Mouse (Mus musculus) cerebellum, adult 9-11 months (tissue): Measurements from ENCODE around the gene Podn.
"Not testable (repeated sequence)": the region's sequence is repeated elsewhere in the genome, so short reads cannot be mapped to it uniquely, and the experiment has no call there.

Experiments used
- DNase-seq: peaks from one replicate; pipeline ENCODE4 v3.0.0; 2022

Gene Podn

GRCm38 (mm10) chr4:108096345-108096744 lies at the start of gene Podn:
Podn (minus strand) TSS chr4:108096445.
- no peak for DNase-seq

- DNase-seq, result not testable (repeated sequence)
Measured at GRCm38 (mm10) chr4:108145554-108145953, 49.3 kb upstream of the Podn start.

DNA sequence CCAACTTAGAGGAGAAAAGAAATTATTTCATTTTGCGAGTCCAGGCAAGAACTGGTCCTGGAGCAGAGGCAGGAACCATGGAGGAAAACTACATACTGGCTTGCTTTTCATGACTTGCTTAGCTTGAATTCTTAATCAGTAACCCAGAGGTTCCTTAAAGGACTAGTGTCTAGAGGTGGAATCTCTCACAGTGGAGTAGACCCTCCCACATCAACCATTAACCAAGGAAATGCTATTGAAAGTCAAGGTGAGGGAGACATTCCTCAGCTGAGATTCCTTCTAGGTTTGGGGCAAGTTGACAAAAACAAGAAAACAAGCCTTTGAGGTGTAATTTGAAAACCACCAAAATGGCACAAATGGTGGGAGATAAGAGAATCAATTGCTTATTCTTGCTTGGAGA lies 48.6 kb upstream of the Podn start, which contains the start of gene Scp2:
TSS of gene Scp2 (minus strand) at position 119 of the 400 bp plus-strand sequence.
- no peak for DNase-seq

GRCm38 (mm10) chr4:108143778-108144177 lies 47.5 kb upstream of the Podn start:
- DNase-seq, result no peak

- DNase-seq, result not testable (repeated sequence)
Measured at GRCm38 (mm10) chr4:108143178-108143577, 46.9 kb upstream of the Podn start.

GRCm38 (mm10) chr4:108136938-108137337 lies 40.7 kb upstream of the Podn start:
- DNase-seq, result no peak

GRCm38 (mm10) chr4:108130452-108130851 lies 34.2 kb upstream of the Podn start:
- DNase-seq, result no peak

DNA sequence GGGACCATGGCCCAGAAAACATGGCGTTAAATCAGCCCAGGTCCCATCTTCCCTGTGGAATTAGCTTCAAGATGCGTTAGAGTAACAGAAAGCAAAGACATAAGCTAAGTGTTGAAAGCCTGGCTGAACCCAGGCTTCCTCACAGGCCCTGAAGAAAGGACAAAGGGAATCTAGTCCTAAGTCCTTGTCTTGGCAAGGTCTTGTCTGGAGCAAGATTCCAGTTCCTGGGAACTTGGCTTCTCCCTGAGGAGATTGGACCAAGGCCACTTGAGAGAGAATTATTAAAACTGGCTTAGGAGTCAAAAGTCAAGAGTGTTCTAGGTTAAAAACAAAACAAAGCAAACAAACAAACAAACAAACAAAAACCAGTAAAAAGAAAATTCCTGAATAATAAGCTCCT lies 32.1 kb upstream of the Podn start:
- DNase-seq, result no peak

- no peak for DNase-seq
Measured at GRCm38 (mm10) chr4:108127516-108127915, 31.3 kb upstream of the Podn start.

DNA sequence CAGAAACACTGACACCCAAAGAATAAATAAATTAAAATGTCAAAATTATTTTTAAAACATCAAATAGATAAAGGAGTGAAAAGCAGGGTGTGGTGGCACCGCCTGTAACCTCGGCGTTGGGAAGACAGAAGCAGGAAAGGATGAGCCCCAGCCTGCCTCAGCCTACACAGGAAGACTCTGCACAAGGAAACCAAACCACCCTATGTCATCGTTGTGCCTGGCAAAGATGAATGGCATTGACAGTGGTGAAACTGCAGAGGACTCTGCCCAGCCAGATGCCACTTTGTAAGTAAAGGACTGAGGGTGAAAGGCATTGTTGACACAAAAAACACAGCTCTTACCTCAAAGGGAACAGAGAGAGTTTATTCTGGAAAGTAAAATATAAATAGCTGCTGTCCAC lies 30.0 kb upstream of the Podn start:
- DNase-seq, result no peak

GRCm38 (mm10) chr4:108124104-108124503 lies 27.9 kb upstream of the Podn start:
- no peak for DNase-seq

GRCm38 (mm10) chr4:108117924-108118876 lies 22.0 kb upstream of the Podn start:
- DNase-seq, result peak; percentile 97

DNA sequence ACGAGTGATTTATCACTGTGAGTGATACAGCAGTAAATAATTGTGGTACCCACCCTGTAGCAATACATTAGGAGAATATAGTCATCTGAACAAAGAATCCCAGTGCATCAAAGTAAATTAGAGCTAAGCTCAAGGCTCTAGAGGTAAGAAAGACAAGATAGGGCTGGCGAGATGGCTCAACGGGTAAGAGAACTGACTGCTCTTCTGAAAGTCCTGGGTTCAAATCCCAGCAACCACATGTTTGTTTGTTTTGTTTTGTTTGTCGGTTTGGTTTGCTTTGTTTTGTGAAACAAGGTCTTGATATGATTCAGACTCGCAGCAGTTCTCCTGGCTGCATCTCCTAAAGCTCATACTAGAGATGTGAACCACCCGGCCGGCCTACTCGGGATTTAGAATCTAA lies 21.2 kb upstream of the Podn start:
- peak; percentile 10 for DNase-seq

DNA sequence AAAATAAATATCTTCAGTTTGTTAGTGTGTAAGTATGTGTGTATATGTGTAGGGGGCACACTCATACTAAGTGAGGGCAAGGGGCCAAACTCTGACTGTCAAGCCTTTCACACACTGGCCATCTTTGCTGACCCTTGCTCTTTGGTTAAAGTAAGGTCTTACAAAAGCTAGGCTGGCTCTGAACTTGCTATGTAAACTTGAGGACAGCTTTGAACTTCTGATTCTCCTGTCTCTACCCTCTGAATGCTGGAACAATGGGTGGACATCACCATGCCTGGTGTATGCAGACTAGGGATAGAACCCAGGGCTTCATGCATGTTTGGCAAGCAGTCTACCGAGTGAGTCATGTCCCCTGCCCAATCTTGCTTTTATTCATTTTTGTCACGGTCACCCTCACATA lies 20.2 kb upstream of the Podn start:
- DNase-seq, result peak; percentile 5

DNA sequence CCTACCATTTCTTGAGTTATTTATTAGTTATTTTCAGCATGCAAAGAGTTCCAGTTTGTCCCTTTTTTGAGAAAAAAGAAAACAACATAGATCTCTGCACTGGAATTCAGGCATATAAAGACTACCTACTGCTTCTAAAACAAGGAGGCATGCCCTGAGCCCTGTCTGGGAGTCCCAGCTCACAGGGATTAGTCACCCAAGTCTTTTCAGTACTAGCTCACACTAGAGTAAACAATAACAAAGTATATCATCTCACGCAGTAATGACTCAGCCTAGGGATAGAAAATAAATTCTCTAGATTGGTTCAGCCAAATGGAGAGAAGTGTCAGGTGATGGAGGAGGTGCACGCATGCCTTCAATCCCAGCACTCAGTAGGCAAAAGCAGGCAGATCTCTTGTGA lies 14.5 kb upstream of the Podn start:
- DNase-seq, result no peak

GRCm38 (mm10) chr4:108109728-108110127 lies 13.5 kb upstream of the Podn start:
- no peak for DNase-seq

DNA sequence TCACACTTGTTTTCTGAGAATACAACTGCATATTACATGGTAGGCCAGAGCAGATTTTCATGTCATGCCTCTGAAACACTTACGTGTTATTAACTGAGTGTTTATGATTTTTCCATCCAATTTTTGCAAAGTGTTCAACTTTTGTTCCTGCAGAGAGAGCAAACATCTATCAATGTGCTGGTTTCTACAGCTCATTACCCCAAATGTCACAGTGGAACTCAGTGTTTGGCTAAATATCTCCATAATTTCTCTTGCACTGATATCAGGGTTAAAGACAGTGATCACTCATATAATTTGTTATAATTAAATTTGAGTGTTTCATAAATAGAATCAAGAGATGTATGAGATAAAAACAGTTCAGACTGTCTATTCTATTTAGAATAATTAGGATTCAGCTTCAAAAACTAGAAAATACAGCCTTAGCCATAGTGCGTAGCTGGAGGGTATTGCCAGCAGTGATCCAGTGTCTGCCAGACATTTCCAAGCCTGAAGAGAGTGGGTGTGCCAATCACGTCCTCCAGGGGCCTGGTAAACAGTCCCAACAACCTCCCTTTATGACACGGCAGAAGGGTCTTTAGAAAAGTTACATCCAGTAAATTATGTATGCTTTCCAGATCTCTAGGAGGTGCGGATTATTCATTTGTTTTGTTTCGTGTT lies 3.4 kb downstream of the Podn start:
- no peak for DNase-seq

- no peak for DNase-seq
Measured at GRCm38 (mm10) chr4:108083993-108084392, 12.3 kb downstream of the Podn start.

GRCm38 (mm10) chr4:108083032-108083735 lies 13.1 kb downstream of the Podn start:
- no peak for DNase-seq

- no peak for DNase-seq
Measured at GRCm38 (mm10) chr4:108082401-108082806, 13.8 kb downstream of the Podn start.

DNA sequence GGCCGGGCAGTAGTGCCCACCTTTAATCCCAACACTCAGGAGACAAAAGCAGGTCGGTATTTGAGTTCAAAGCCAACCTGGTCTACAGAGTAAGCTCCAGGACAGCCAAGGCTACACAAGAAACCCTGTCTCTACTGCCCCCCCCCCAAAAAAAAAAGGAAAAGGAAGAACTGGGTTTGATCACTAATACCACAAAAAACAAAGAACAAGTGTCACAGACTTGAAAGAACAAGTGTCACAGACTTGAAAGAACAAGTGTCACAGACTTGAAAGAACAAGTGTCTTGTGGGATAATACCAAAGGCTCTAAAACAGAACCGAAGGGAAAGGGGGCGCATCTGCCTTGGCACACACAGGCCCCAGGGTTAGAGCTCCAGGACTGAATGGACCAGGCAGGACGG lies 15.4 kb downstream of the Podn start:
- DNase-seq, result no peak

GRCm38 (mm10) chr4:108079762-108080161 lies 16.5 kb downstream of the Podn start:
- no peak for DNase-seq

- not testable (repeated sequence) for DNase-seq
Measured at GRCm38 (mm10) chr4:108079191-108079590, 17.1 kb downstream of the Podn start.
